Mouse (Mus musculus) megakaryocyte-erythroid progenitor cell, adult 5-6 weeks (primary cell): Measurements from ENCODE around the gene Zbtb7b. TPM values are rescaled to one million over a fixed set of nuclear protein-coding genes. Genes with fewer than 3 reads are reported as not detected.
A peak's percentile ranks its signal among the peaks of the same experiment; 100 is the strongest.

Experiments
- ATAC-seq: replicated peaks from 2 replicates; pipeline ENCODE4 v1.8.0; 2016; ENCODE audit warnings: mild to moderate bottlenecking, inconsistent platforms; ENCODE audit not compliant: severe bottlenecking, poor library complexity, low FRiP score, low TSS enrichment
- total RNA-seq, 2 experiments: library from RNA; stranded (forward) in 1 of 2; stranded (reverse) in 1 of 2; fragments of 200-1000, 215-1000 nt in 1 of 2; fragments of >200 nt in 1 of 2; fragmentation: Nextera tagmentation in 1 of 2; gene quantifications; 2 replicates each; pipeline ENCODE4 v1.2.3; 2014 to 2017

The Zbtb7b gene
- total RNA-seq, 2 experiments from 2014 or later, result 5.0 to 7.3 TPM

DNA sequence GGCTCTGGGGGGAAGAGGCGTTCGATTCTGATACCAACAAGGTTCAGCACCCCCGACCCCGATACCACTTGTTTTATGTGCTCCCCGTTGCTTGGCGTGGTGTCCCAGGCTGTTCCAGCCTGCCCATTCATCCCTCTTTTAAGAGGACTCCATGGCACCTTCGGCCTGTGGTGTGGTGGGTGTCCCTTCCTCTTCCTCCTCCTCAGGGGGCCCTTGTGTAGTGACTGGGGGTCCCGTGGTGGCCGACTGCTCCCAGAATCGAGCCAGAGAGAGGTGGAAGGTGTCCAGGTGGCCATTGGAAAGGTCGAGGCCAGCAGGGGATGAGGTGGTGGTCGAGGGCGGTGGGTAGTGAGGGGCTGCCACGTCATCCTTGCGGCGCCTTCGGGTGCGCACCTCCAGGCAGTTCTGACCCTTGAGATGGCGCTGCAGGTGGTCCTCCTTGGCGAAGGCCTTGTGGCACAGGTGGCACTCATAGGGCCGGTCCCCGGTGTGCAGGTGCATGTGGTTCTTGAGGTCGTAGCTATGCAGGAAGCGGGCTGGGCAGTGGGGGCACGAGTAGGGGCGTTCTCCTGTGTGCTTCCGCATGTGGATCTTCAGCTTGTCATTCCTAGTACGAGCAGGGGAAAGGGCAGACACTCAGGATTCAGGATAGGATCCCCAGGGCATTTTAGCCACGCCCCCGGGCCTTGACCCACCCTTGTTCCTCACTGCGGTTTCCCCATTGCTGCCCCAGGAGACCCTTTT, 15.0 kb downstream of the Zbtb7b start:
- ATAC-seq, result no peak

DNA sequence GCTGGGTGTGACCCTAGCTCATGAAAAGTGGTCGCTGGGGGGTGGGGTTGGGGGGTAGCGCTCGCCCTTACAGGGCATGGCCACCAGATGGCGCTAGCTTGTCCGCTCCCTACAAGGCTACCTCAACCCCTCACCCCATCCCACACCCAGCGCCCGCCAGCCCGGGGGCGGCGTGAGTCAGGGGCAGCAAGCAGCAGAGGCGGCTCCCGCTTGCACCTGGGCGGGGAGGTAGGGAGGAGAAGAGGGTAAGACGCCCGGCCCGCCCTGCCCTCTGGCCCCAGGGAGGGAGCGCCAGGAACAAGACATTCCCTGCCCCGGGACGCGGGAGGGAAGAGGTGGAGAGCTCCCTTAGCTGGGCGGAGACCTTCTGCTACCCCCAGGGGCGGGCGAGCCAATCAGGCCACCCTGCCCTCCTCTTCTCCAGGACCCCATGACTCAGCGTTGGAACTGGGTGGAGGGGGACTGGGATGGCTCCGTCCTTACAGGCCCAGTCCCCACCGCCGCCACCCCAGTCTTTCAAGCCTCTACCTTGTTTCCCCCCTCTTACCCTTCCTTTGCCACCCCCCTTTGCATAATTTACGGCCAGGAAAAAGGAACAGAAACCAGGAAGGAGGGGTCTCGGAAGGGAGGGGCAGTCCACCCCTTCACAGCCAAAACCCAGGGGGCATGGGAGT, 16.0 kb downstream of the Zbtb7b start:
- ATAC-seq, result peak; percentile 72

DNA sequence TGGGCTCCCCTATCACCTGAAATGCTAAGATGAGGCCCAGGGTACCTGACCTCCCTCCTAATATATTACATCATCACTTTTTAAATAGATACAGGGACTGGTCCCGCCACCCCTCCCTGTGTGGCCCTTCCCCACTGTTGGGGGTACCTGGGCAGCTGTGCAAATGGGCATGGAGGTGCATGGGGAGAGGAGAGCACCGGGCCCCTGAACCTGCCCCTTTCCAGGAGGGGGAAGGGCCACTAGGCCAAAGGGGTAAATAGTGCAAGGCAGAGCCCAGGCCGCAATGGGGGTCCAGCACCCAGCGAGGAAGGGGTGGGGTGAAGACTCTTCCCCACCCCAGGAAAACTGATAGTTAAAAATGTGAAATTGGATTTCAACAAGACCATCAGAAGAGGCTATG, 16.7 kb downstream of the Zbtb7b start:
- ATAC-seq, result no peak

DNA sequence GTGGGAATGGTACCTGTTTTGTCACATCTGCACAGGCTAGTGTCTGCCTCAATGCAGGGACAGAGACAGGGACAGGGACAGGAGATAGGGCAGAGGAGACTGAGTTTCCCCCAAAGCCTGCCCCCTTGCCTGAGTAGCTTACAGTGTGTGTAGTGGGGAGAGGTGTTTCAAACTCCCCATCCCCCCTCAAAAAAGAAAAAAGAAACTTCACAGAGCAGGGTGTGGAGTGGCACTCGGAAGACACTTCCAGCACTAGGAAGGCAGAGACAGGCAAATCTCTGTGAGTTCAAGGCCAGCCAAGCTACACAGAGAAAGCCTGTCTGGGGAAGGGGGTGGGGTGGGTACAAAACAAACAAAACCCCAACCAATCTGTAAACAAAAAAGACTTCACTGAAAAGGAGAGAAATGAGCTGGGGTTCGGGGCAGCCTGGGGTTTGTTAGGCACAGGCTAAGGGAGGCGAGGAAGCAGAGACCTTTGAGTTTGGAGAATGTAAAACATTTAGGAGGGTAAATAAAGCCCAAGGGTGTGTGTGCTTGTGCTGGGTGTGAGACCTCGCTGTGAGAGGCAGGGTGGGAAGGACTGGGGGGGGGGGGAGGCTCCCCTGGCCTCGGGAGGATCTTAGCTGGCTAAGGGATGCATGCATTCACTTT, 20.9 kb downstream of the Zbtb7b start:
- no peak for ATAC-seq

DNA sequence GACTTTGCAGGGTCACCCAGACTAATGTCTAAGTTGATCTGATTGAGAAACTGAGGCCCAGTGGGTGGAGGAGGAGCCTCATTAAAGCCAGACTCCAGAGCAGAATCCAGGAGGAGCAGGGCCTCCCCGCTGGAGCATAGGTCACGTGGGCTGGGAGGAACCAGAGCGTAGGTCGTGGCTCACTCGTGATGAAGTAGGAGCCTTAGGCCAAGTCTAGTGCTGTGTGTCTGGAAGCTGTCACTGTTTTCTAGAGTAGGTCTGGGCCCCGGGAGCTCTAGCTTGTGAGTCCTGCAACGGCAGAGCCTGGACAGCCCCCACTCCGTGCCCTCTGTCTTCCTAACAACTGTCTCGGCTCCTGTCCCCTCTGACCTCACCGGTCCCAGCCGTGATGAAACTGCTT, 27.2 kb downstream of the Zbtb7b start:
- no peak for ATAC-seq

DNA sequence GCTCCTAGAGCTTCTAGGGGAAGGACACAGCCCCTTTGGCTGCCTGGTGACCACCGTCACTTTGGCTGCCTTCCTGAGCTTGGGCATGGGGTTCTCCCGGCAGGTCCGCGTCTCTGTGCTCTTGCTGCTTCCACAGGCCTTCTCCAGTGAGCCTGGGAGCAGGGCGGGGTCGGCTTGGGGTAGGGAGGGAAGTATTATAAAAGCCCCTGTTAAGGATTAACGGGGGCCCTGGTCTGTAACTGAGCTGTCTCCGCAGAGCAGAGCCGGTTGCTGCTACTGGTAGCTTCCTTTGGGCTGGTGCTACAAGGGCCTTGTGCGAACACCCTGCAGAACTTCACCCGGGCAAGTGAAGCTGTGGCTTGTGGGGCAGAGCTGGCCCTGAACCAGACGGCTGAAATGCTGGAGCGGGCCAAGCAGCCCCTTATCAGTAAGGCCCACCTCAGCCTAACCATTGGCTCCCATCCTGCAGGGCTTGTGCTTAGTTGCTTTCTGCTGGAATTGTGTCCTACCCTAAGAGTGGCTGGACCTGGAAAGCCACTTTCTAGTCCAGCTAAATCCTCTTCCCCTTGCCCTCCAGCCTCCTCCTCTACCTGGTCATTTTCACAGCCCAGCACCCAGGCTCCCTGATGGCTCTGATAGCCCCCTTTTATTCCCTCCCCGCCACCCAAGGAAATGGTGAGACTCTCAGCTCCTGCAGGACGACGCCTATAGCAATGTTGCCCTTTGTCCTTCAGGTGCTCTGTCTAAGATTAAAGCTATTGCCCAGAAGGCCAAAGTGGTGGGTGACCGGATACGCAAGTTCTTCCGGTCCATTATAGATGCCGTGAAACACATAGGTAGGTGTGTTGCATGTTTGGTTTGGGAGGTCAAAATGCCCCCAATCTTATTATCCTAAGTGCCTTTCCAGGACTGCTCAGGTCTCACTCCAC, 28.8 kb downstream of the Zbtb7b start:
- peak; percentile 39 for ATAC-seq

DNA sequence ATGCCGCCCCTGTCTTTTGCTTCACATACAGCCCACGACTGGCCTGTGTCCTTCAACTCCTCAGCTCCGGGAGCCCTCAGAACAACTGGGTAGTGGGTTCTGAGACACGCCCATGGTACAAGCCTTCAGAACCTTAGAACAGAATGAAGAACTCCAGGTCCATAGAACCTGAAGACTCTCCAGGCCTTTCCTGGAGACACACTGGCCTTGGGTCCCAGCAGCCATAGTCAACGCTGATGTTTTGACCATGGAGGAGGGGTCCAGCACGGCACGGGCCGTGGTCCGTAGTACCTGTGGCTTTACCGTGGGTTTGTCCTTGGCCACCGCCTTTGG, 29.5 kb downstream of the Zbtb7b start, which contains the start of gene Dcst1:
TSS of gene Dcst1 (minus strand) at position 101 of the 333 bp plus-strand sequence.
- no peak for ATAC-seq

DNA sequence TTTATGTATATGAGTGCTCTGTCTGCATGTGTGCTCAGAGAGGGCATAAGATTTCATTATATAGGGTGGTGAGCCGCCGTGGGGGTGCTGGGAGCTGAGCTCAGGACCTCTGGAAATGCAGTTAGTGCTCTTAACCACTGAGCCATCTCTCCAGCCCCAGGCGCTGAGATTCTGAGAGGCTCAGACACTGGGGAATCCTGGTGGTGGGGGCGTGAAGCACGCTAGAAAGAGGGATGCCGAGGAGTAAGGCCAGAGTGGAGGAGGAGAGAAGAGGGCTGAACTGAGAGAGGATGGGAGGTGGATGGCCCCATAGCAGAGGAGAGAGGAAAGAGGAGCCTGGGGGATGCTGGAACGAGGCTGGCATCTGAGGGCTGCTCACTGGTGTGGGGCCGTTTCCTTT, 29.9 kb downstream of the Zbtb7b start:
- no peak for ATAC-seq

DNA sequence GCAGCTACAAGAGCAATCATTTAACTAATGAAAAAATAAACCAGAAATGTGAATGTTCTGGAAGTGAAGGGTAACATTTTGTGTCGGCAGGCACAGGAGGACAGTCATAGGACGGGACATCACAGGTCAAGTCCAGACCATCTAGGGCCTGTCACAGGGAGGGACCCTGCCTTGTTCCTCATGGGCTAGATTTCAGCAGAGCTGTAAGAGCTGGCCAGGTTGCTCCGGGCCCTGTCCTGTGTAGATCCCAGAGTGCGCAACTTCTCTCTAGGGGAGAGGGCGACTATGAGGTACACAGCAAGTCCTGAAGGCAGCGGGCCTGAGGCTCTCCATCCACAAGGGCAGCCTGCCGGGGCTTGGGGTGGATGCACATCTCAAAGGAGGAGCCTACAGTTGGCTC, 32.9 kb downstream of the Zbtb7b start, which contains the start of gene Dcst2:
TSS of gene Dcst2 (plus strand) at position 301 of the 400 bp plus-strand sequence.
- ATAC-seq, result no peak

DNA sequence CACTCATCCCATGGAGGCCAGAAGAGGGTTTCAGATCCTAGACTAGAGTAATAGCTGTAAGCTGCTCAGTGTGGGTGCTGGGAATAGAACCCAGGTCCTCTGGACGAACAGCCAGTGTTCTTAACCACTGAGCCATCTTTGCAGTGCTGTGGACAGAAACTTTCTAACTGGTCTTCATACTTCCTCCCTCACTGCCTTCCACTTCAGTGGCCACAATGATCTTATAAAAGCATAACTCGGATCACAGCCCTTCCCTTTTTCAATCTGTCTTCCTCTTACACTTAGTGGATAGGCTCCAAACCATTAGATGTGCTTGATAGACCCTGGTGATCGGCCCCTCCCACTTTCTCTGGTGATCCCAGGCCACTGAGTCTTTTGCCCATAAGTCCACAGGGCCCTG, 34.3 kb downstream of the Zbtb7b start:
- no peak for ATAC-seq

DNA sequence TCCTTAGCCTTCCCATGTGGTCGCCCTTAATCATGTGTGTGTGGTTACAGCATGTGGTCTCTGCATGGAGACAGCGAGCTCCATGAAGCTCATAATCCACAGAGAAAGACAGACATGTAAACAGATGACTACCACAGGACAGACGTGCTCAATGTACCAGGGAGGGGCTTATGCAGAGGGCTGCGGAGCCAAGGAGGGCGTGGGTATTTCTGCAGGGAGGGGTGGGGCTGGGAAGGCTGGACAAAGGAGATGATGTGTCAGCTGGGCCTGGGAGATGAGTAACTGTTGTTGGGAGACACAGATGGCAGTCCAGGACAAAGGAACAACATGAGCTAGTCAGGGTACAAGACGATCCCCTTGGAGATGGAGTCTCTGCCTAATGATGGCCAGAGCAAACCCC, 34.9 kb downstream of the Zbtb7b start:
- ATAC-seq, result no peak

DNA sequence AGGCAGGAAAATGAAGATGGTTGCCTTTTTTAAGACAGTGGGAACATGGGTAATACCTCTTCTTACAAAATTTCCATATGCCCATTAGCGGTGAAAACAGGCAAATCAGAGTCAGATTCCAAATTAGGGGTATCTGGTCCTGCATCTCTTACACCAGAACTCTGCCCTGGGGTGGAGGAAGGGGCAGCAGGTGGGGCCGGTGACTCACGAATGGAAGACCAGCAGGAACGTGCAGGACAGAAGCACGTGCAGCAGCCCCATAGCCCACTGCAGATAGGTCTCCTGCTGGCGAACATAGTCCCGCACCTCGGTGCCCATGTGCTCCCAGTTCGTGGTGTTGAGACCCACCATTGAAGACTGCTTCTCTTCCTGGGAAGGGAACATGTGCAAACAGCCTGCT, 38.5 kb downstream of the Zbtb7b start:
- no peak for ATAC-seq

DNA sequence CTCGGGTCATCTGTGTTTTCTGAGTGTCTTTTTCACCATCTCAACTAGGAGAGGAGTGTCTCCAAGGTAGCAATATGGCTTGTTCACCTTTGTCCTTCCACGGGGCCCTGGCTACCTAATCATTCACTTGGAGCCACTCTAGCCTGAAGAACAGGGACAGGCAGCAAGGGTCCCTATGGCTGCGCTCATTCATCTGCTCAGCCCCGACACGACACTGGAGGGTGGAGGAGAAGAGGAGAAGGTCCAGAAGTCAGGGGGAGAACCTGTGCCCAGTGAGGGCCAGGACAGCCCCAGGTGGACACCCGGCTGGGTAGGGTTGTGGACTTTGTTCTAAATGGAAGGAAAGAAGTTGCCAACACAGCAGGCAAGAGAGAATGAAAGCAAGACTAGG, 39.1 kb downstream of the Zbtb7b start:
- no peak for ATAC-seq

DNA sequence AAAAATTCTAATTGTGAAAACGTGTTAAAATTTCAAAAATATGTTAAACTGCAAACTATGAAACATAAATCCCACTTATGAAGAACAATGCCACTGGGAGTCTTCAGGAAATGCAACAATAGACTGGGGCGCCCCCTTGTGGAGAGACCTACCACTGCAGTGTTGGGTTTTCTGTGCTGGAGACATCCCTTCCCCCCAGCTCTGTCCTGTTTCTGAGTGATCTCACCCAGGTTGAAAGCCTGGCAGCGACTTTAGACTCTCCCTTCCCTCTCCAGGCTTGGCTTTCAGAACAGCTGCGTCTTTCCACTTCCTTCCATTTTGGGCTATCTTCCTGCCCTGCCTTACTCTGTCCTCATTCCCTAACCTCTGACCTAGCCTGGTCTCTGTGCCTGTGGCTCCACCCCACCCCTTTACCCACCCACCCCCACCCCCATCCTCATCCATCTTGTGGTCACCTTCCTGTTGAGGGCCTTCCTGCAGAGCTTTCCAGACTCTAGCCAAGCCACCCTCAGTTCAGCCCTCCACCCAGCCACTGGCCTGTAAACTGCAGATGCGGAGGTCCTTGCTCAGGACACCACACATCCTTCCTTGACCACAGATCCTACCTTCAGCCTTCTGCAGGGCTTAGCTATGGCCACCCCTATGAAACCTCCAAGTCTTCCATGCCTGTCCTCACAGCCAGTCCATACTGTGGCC, 39.6 kb downstream of the Zbtb7b start:
- peak; percentile 42; the same call in 1 of the 2 replicates for ATAC-seq

DNA sequence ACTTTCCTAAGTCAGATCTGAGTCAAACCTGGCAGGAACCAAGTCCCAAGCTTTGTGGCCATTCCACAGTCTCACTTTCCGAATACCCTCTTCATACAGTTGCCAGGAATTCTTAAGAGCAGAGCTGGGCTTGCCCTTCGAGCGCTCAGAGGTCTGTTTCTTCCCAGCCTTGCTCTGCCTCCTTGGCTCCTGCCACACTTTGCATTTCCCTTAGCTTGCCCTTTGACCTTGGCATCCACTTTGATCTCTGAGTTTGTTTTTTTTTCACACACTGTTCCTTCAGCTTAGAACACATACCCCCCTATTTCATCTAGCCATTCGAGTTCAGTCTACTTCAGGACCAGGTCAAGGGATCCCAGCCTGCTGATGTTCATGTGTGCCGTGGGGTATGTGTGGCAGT, 43.3 kb downstream of the Zbtb7b start:
- ATAC-seq, result no peak

DNA sequence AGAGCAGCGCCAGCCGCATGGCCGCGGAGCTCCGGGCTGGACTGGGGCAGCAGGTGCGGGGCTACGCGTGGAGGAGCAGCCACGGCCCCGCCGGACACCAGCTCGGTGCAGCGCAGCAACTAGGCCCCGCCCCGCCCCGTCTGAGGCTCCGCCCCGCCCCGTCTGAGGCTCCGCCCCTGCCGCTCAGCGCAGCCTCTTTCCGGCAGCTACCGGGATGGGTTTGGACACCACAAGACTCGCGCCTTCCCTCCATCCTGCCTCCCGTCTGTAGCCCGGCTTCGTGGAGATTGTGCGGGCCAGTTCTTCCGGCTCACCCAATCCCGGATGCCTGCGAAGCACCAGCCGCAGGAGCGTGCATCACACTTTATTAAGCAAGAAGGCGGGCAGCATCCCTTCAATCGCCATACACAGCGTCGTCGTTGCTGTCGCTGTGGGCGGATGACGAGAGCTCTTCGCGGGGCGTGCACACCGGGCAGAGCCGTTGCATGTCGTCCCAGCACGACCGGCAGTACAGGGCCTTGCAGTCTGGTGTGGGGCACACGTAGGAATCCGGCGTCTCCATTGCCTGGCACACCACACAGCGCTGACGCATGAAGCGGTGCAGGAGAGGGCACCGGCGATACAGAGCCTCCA, 44.6 kb downstream of the Zbtb7b start, which contains the start of gene Adam15:
TSS of gene Adam15 (minus strand) at position 128 of the 633 bp plus-strand sequence.
- peak; percentile 74 for ATAC-seq

DNA sequence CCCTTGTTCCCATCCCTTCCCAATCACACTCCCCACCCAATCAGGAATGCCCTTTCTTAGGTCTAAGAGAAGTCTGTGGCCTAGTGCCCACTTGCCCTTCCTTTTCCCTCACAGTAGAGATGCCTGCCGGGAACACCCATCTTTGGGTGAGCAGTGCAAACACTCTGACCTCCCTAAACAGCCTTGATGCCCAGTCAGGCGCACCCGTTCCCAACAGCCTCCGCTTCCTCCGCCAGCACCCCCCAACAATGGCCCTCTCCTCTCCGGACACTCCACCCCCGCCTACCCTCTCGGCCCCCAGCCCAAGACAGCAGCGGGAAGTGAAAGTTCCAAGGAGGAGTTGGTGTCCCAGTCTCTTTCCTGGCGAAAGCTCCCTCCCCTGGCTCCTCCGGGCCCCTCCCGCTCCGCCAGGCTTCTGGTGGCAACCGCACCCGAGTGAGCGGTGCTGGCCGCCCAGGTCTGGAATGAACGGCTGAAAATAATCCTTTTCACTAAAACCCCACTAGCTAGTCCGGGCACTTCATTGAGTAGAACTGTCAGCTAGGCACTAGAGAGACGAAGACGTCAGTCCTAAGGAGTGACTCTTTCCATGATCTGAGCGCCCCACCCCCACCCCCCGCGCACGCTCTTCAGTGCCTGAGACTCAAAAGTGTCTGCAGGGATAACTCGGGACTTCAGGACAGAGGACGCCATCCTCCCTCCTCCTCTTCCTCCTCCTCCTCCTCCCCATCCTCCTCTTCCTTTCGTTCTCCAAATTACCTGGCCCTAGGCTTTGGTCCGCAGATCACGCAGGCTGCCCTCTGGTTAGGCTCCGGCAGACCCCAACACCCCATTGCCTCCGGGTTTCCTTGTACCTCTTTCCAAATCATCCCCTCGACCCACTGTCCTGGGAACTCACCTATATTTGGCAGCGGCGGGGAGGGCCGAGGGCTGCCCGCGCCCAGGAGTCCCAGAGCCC, 45.4 kb downstream of the Zbtb7b start:
- ATAC-seq, result no peak
